Mouse (Mus musculus) megakaryocyte-erythroid progenitor cell, adult 5-6 weeks (primary cell): ENCODE data around the gene Ntrk3. TPM values are rescaled to one million over a fixed set of nuclear protein-coding genes. Genes with fewer than 3 reads are reported as not detected.

ENCODE experiments used
- ATAC-seq: replicated peaks from 2 replicates; pipeline ENCODE4 v1.8.0; 2016; ENCODE audit warnings: mild to moderate bottlenecking, inconsistent platforms; ENCODE audit not compliant: severe bottlenecking, poor library complexity, low FRiP score, low TSS enrichment
- total RNA-seq, 2 experiments: library from RNA; stranded (forward) in 1 of 2; stranded (reverse) in 1 of 2; fragments of 200-1000, 215-1000 nt in 1 of 2; fragments of >200 nt in 1 of 2; fragmentation: Nextera tagmentation in 1 of 2; gene quantifications; 2 replicates each; pipeline ENCODE4 v1.2.3; 2014 to 2017

Gene Ntrk3
- total RNA-seq (2014; fragmentation: Nextera tagmentation) (not detected in 2 replicates), total RNA-seq (2017) (0.50 TPM in 1 of 2 replicates, not detected in the other)

- no peak for ATAC-seq
These were observed at the start of gene Ntrk3 for GRCm38 (mm10) chr7:78737614-78738210. Ntrk3 (minus strand) TSS chr7:78738012.

DNA sequence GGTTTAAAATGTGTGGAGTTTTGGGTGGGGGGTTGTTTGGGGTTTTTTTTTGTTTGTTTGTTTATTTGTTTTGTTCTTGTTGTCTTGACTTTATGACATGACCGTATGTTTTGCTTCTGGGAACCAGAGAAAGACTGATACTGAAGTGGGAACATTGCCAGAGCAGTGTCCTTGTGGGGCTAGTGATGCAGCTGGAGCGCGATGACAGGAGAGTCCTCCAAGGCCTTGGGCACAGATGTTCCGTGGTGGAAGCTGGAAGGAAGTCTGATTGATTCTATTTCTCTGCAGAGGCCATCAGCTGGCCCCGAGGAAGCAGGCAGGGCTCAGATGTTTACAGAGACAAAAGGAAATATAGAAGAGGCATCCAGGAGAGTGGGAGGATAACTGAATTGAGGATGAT lies 48.1 kb upstream of the Ntrk3 start:
- no peak for ATAC-seq

- ATAC-seq = peak; percentile 97
These were observed 45.1 kb upstream of the Ntrk3 start, which contains the start of the genes Mrps11 and Mrpl46 for GRCm38 (mm10) chr7:78782639-78783581. Mrps11 (plus strand) TSS chr7:78783119. Mrpl46 (minus strand) TSS chr7:78783531.

GRCm38 (mm10) chr7:78778741-78779140 lies 40.9 kb upstream of the Ntrk3 start:
- ATAC-seq = no peak

DNA sequence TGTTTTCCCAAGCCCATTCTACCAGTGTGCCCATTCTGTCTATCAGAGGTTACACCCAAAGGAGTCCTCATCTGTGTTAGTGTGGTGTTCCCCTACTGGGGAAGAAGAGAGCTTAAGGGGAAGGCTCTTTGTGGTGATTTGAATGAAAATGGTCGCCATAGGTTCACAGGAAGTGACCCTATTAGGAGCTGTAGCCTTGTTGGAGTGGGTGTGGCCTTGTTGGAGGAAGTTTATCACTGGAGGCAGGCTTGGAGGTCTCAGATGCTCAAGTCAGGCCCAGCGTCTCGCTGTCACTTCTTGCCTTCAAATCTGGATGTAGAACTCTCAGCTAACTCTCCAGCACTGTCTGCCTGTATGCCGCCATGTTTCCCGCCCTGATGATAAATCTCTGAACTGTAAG lies 33.1 kb upstream of the Ntrk3 start:
- no peak for ATAC-seq

GRCm38 (mm10) chr7:78769075-78769652 lies 31.4 kb upstream of the Ntrk3 start:
- no peak for ATAC-seq

- ATAC-seq = no peak
These were observed 30.2 kb upstream of the Ntrk3 start for GRCm38 (mm10) chr7:78767929-78768531.

GRCm38 (mm10) chr7:78766019-78766683 lies 28.3 kb upstream of the Ntrk3 start:
- ATAC-seq = peak; percentile 88

DNA sequence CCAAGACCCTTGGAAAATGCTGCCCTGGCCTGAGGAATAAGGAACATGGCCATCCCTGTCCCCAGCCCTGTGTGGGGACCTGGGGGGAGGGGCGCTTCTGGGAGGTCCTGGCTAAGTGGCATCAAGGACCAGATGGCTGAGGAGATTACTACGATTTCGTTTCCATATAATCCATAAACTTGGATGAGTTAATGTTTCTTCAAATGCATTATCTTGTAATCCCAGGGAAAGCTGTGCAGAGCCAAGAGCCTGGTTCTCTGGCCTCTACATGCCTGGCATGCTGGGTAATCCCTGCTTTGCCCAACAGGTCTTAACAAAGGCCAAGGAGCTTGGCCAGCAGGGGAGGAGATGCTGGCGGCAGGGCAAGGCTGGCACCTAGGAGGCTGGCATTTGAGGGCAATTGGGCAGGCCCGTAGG lies 27.4 kb upstream of the Ntrk3 start:
- ATAC-seq = no peak

- ATAC-seq = no peak
These were observed 26.0 kb upstream of the Ntrk3 start for GRCm38 (mm10) chr7:78763801-78764200.

GRCm38 (mm10) chr7:78754458-78755000 lies 16.7 kb upstream of the Ntrk3 start:
- ATAC-seq = no peak

- ATAC-seq = no peak
These were observed 16.1 kb upstream of the Ntrk3 start for GRCm38 (mm10) chr7:78753752-78754457.

DNA sequence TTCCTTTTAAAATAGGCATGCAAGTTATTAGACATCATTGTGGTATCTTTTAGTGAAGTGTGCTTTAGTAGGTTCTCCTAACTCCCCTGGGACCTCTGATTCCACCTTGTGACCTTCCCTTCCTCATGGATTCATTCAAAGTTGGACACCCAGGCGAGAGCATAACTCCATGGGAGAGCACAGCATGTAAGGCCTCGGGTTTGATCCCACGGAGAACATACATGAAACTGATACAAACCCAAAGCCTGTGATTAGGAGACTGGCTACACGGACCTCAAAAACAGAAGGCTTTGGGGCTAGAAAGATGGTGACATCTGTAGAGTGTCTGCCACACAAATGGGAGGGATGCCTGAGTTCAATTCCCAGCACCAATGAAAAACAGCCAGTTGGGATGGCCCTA lies 15.1 kb upstream of the Ntrk3 start:
- no peak for ATAC-seq

DNA sequence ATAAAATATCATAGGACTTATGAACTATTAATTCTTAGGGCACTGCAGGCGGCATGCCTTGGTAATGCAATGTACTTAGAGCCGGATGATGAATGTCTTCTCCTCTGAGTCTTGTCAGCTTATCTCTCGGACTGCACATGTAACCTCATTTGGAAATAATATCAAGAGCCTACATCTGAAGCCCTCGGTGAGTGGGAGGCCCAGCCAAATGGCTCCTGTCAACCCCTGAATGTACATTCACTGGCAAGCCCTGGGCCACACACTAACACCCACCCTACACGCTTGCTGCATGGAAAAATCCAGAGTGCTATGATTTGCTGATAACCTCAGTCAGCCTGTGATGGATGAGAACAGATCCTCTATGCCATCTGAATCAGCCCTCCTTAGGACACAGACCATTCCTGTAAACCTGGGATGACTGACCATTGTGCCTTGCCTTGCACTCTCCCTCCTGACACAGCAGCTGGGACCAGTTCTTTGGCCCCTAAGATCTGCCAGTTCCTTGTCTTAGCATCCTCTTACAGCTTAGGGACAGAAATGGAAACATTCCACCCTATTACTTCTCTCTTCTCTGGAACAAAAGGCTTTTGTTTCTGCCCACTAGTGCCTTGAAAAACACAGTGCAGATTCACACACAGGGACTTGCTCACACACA lies 6.0 kb upstream of the Ntrk3 start:
- ATAC-seq = no peak

DNA sequence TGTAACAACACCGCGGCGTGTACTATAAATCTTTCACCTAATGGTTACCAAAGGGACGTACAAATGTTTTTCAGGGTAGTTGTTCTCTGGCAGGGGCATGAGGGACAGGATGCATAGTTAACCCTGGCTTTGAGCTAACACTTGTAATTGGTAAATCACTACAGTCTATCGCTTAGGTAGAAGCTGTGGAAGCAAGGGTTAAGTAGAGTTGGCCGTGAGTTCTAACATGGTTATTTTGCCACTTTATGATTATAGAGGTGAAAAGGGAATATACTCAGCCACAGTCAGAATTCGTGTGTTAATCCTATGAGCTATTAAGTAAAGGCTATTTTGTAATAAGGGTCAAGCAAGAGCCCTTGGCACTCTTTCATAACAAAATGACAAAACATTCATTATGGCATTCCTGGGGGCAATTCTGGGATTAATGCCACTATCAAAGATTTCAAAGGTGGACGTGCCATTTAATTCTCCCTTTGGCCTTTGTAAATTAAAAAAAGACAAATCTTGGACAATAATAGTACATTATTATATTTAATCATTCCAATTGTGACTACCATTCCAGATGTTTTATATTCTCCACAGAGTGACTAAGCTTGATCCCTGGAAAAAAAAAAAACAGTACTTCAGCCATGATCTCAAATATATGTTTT lies 1.7 kb upstream of the Ntrk3 start:
- no peak for ATAC-seq

DNA sequence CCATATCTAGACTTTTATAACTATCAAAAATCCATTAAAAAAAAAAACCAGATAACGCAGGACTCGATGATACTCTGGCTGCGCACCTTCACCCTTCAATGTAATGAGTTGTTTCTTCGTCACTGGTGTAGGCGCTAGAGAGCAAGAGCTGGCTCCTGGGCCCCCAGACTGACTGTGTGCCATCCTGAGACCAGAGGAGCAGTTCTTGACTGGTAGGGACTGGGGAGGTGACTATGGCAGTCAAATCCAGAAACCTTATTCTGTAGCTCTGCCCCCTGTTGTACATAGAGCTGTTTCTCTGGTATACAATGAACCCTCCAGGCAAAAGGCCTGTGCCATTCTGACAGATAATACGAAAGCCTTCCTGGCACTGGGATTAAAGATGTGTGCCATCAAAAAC lies 616 bp downstream of the Ntrk3 start:
- no peak for ATAC-seq

- ATAC-seq = no peak
These were observed 6.4 kb downstream of the Ntrk3 start for GRCm38 (mm10) chr7:78731391-78731790.

- no peak for ATAC-seq
These were observed 13.2 kb downstream of the Ntrk3 start for GRCm38 (mm10) chr7:78724591-78724990.
